8 mouse cellular contexts compared by ENCODE assay signal in genomic region chr2:165492648-165493553, GRCm38 (mm10). TPM values are rescaled to one million over a fixed set of nuclear protein-coding genes. Genes with fewer than 3 reads are reported as not detected.
DNase-seq lines count a peak whose midpoint lies in the region; ATAC-seq and TF ChIP-seq lines count a peak whose summit lies in the region.

Gene Trp53rka, minus strand, starts transcription at chr2:165493324.

- TF ChIP-seq CTCF in bone marrow, adult 2 months (IDR thresholded peaks at IDR 0.05; ENCODE audit: control insufficient read depth, insufficient read depth, low read length) = no peak
- no peak for TF ChIP-seq CTCF in embryonic fibroblast, embryonic 13.5 days (IDR thresholded peaks at IDR 0.05; ENCODE audit: borderline replicate concordance, insufficient read depth, low read length)
- TF ChIP-seq CTCF in midbrain, postnatal 0 days (IDR thresholded peaks at IDR 0.05) = no peak

- no peaks in the 10 kb centered on the region; the same call in 1 of the 2 replicates for H3K4me1 ChIP-seq in bone marrow, adult 2 months (ENCODE audit: control insufficient read depth, insufficient read depth, low read length)
- H3K4me1 ChIP-seq in embryonic fibroblast, embryonic 13.5 days (ENCODE audit: control insufficient read depth, insufficient read depth, low read length) = no peaks in the 10 kb centered on the region
- peaks cover 11% of the 10 kb centered on the region for H3K4me1 ChIP-seq in limb, embryonic 15.5 days
- no peaks in the 10 kb centered on the region for H3K4me1 ChIP-seq in midbrain, postnatal 0 days (ENCODE audit: insufficient read depth, low read length)

- H3K36me3 ChIP-seq in limb, embryonic 15.5 days = peaks cover 30% of the 10 kb centered on the region
- peaks cover 18% of the 10 kb centered on the region for H3K36me3 ChIP-seq in midbrain, postnatal 0 days (ENCODE audit: insufficient read depth, low read length)

- peak within 1 kb of the TSS; percentile 77 for H3K4me2 ChIP-seq in limb, embryonic 15.5 days
- H3K4me2 ChIP-seq in midbrain, postnatal 0 days (ENCODE audit: low read depth, low read length, poor library complexity, severe bottlenecking) = peak within 1 kb of the TSS; percentile 76

- peak; percentile 80 to 82 for DNase-seq in B cell, adult 2 months
- peak; percentile 83 for DNase-seq in heart, adult 8-10 months (ENCODE audit: low spot score)
- DNase-seq in kidney, adult 8-10 months = peak; percentile 76 to 83
- DNase-seq in midbrain, postnatal 0 days (ENCODE audit: low spot score) = peak; percentile 86
- peak; percentile 54 to 78 for DNase-seq in spleen, postnatal 10 days (ENCODE audit: low spot score in 2 of 2)

- TF ChIP-seq POLR2A in bone marrow, adult 2 months (IDR thresholded peaks at IDR 0.05; ENCODE audit: borderline replicate concordance, control insufficient read depth, low read depth, low read length) = peak; percentile 63; the same call in 1 of the 2 replicates
- TF ChIP-seq POLR2A in embryonic fibroblast, embryonic 13.5 days (IDR thresholded peaks at IDR 0.05; ENCODE audit: low read depth, low read length) = peak; percentile 70

- no peaks in the 10 kb centered on the region for H3K27me3 ChIP-seq in limb, embryonic 15.5 days
- no peaks in the 10 kb centered on the region for H3K27me3 ChIP-seq in midbrain, postnatal 0 days (ENCODE audit: insufficient read depth, low read length)

- no peaks in the 10 kb centered on the region for H3K9me3 ChIP-seq in limb, embryonic 15.5 days
- H3K9me3 ChIP-seq in midbrain, postnatal 0 days (ENCODE audit: low read length) = no peaks in the 10 kb centered on the region

- WGBS in bone marrow, adult 2 months = under 1% methylated on average over 84 of the region's 84 CpGs
- under 1% methylated on average over 76 of the region's 84 CpGs for whole genome bisulfite sequencing in limb, embryonic 15.5 days
- under 1% methylated on average over 78 of the region's 84 CpGs for WGBS in midbrain, postnatal 0 days

- H3K27ac ChIP-seq in bone marrow, adult 2 months (ENCODE audit: control insufficient read depth, insufficient read depth, low read depth, low read length, poor library complexity) = peak within 1 kb of the TSS; percentile 47; the same call in 1 of the 2 replicates
- H3K27ac ChIP-seq in embryonic fibroblast, embryonic 13.5 days (ENCODE audit: insufficient read depth, low read length) = no peak within 1 kb of the TSS; the same call in 1 of the 2 replicates
- peak within 1 kb of the TSS; percentile 79 for H3K27ac ChIP-seq in limb, embryonic 15.5 days
- H3K27ac ChIP-seq in midbrain, postnatal 0 days (ENCODE audit: low read depth, low read length) = peak within 1 kb of the TSS; percentile 80

- peak within 1 kb of the TSS; percentile 67 for H3K4me3 ChIP-seq in bone marrow, adult 2 months (replicated peaks; ENCODE audit: control insufficient read depth, low read depth, low read length)
- H3K4me3 ChIP-seq in embryonic fibroblast, embryonic 13.5 days (ENCODE audit: insufficient read depth, low read length) = peak within 1 kb of the TSS; percentile 99
- H3K4me3 ChIP-seq in limb, embryonic 15.5 days = peak within 1 kb of the TSS; percentile 74
- H3K4me3 ChIP-seq in midbrain, postnatal 0 days (ENCODE audit: low read depth, low read length) = peak within 1 kb of the TSS; percentile 70

- peak; percentile 89 for ATAC-seq in limb, embryonic 15.5 days (ENCODE audit: insufficient number of reproducible peaks, low FRiP score, low TSS enrichment, low read depth)
- ATAC-seq in midbrain, postnatal 0 days (ENCODE audit: low FRiP score) = peak; percentile 90

- H3K9ac ChIP-seq in limb, embryonic 15.5 days = peak within 1 kb of the TSS; percentile 85
- peak within 1 kb of the TSS; percentile 83 for H3K9ac ChIP-seq in midbrain, postnatal 0 days (replicated peaks; ENCODE audit: low read length, poor library complexity, severe bottlenecking)

RNA-seq across cellular contexts. Expression of gene Trp53rka, which starts in this region (rescaled TPM):
- polyA plus RNA-seq in bone marrow, adult 2 months (2011; ENCODE audit: insufficient read depth, insufficient read length, low replicate concordance, missing spikeins) = 7.2 and 10.8 TPM in 2 replicates
- 9.0 and 12.4 TPM in 2 replicates for polyA plus RNA-seq in embryonic fibroblast, embryonic 13.5 days (2011; ENCODE audit: insufficient read length, low read depth, missing spikeins)
- 10 to 100 TPM in 2 of 4 experiments, 1 to 10 TPM in 2; 8.3 to 12.4 (median 9.4) TPM for total RNA-seq in heart, adult 8-10 months (2022)
- 37.0 and 41.3 TPM in 2 replicates for polyA plus RNA-seq in limb, embryonic 15.5 days (2015; fragmentation: Nextera tagmentation; extraction: Ambion mirVana)
- 37.1 and 54.9 TPM in 2 replicates for total RNA-seq in midbrain, postnatal 0 days (2014; rRNA removed)
- 37.0 and 40.3 TPM in 2 replicates for polyA plus RNA-seq in midbrain, postnatal 0 days (2015; fragmentation: Nextera tagmentation; extraction: Ambion mirVana)
